Mouse (Mus musculus) liver, postnatal 0 days (tissue): Measurements from ENCODE around the gene Dnajc8. TPM values are rescaled to one million over a fixed set of nuclear protein-coding genes. Genes with fewer than 3 reads are reported as not detected.

ENCODE experiments used
- ATAC-seq: fragments of 200-750 bp; cut with Nextera tagmentation; 2 replicates; pipeline ENCODE4 v1.8.0; 2017; ENCODE audit warnings: mild to moderate bottlenecking, moderate library complexity
- DNase-seq: peaks from one replicate; pipeline ENCODE4 v3.0.0-alpha.2; 2016
- H3K27ac ChIP-seq: fragments of 300-500 bp; sonication (generic); 2 replicates; pipeline ENCODE4 v1.5.1; 2014; ENCODE audit warnings: antibody characterized with exemption, moderate library complexity, mild to moderate bottlenecking, low read depth
- H3K27me3 ChIP-seq: fragments of 300-500 bp; sonication (generic); 2 replicates; pipeline ENCODE4 v1.6.1; 2014; ENCODE audit warnings: low read length, control low read depth, mixed read lengths; ENCODE audit not compliant: insufficient read depth
- H3K36me3 ChIP-seq: fragments of 300-500 bp; sonication (generic); replicated peaks from 2 replicates; pipeline ENCODE4 v1.6.1; 2014; ENCODE audit warnings: mild to moderate bottlenecking, control low read depth, low read length, moderate library complexity, mixed read lengths; ENCODE audit not compliant: insufficient read depth
- H3K4me1 ChIP-seq: fragments of 300-500 bp; sonication (generic); 2 replicates; pipeline ENCODE4 v1.6.1; 2014; ENCODE audit warnings: antibody characterized with exemption, mild to moderate bottlenecking, control low read depth; ENCODE audit not compliant: insufficient read depth
- H3K4me2 ChIP-seq: fragments of 300-500 bp; sonication (generic); 2 replicates; pipeline ENCODE4 v1.6.1; 2014; ENCODE audit warnings: low read depth, mild to moderate bottlenecking, low read length, moderate library complexity, mixed read lengths
- H3K4me3 ChIP-seq: fragments of 300-500 bp; sonication (generic); 2 replicates; pipeline ENCODE4 v1.5.1; 2014; ENCODE audit warnings: low read depth, low read length
- H3K9ac ChIP-seq: fragments of 300-500 bp; sonication (generic); replicated peaks from 2 replicates; pipeline ENCODE4 v1.6.1; 2014; ENCODE audit warnings: mild to moderate bottlenecking, moderate library complexity
- H3K9me3 ChIP-seq: fragments of 300-500 bp; sonication (generic); 2 replicates; pipeline ENCODE4 v1.6.1; 2016; ENCODE audit warnings: mild to moderate bottlenecking, control low read depth, low read length, mixed read lengths
- CTCF ChIP-seq: sonication (generic); IDR thresholded peaks from 2 replicates; pipeline ENCODE4 v1.5.1; 2016; ENCODE audit warnings: antibody characterized with exemption, low read depth
- EP300 ChIP-seq: IDR thresholded peaks from 2 replicates; pipeline ENCODE4 v1.6.1; 2016; ENCODE audit warnings: antibody characterized with exemption, low read depth, mild to moderate bottlenecking
- WGBS: fragments of 180-500 bp; shearing (Covaris S2); extraction: QIAGEN DNeasy Blood & Tissue Kit; methylation state at CpG from one replicate; pipeline ENCODE4 v1.1.7; 2014; ENCODE audit not compliant: insufficient replicate concordance; 5-methylcytosine and 5-hydroxymethylcytosine counted together
- polyA plus RNA-seq: library from polyadenylated mRNA; unstranded; fragments of >200 nt; fragmentation: Nextera tagmentation; extraction: Ambion mirVana; gene quantifications from 2 replicates; pipeline ENCODE4 v1.2.1, GENCODE M21; 2015

Gene Dnajc8
- polyA plus RNA-seq, 1 experiment from 2014 or later: 71.5 TPM

GRCm38 (mm10) chr4:132492178-132493060 lies 42.9 kb upstream of the Dnajc8 start:
- Histone ChIP-seq H3K27me3 (no peaks in the 10 kb centered on the region), H3K4me2 (no peak overlapping the region), H3K36me3 (peaks cover 45% of the 10 kb centered on the region), H3K9me3 (no peaks in the 10 kb centered on the region), H3K9ac (no peak overlapping the region; the same call in 1 of the 2 replicates), H3K4me1 (peaks cover 24% of the 10 kb centered on the region), H3K27ac (peak overlapping the region; percentile 82), H3K4me3 (no peak overlapping the region)
- TF ChIP-seq EP300 (no peak), CTCF (no peak)
- WGBS: 64% methylated on average over 10 of the region's 10 CpGs
- ATAC-seq: peak; percentile 44
- DNase-seq: no peak

GRCm38 (mm10) chr4:132494271-132494918 lies 41.0 kb upstream of the Dnajc8 start:
- no peak for TF ChIP-seq CTCF
- no peak for TF ChIP-seq EP300
- peak; percentile 57 for DNase-seq
- 54% methylated on average over 20 of the region's 20 CpGs for WGBS

GRCm38 (mm10) chr4:132501639-132502038 lies 33.7 kb upstream of the Dnajc8 start:
- H3K4me1 ChIP-seq: peaks cover 16% of the 10 kb centered on the region
- H3K9me3 ChIP-seq: no peaks in the 10 kb centered on the region
- no peak overlapping the region for H3K4me3 ChIP-seq
- no peaks in the 10 kb centered on the region for H3K27me3 ChIP-seq
- no peak for TF ChIP-seq EP300
- no peak for TF ChIP-seq CTCF
- H3K4me2 ChIP-seq: no peak overlapping the region
- H3K27ac ChIP-seq: no peak overlapping the region
- peaks cover 29% of the 10 kb centered on the region for H3K36me3 ChIP-seq
- H3K9ac ChIP-seq: no peak overlapping the region
- ATAC-seq: no peak
- no peak for DNase-seq
- 78% methylated on average over 6 of the region's 6 CpGs for WGBS

More at GRCm38 (mm10) chr4:132494271-132494918, 41.0 kb upstream of the Dnajc8 start:
- ATAC-seq: no peak
- H3K36me3 ChIP-seq: peaks cover 63% of the 10 kb centered on the region
- H3K4me3 ChIP-seq: no peak overlapping the region
- no peaks in the 10 kb centered on the region for H3K27me3 ChIP-seq
- H3K4me1 ChIP-seq: peaks cover 19% of the 10 kb centered on the region
- H3K9ac ChIP-seq: 0 out of 2 replicates have a peak overlapping the region, but pooled peaks have one; percentile 2
- no peaks in the 10 kb centered on the region for H3K9me3 ChIP-seq
- peak overlapping the region; percentile 22; the same call in 1 of the 2 replicates for H3K4me2 ChIP-seq
- no peak overlapping the region for H3K27ac ChIP-seq

GRCm38 (mm10) chr4:132503344-132503743 lies 32.0 kb upstream of the Dnajc8 start:
- 55% methylated on average over 11 of the region's 11 CpGs for WGBS
- no peak overlapping the region for H3K27ac ChIP-seq
- peaks cover 14% of the 10 kb centered on the region for H3K36me3 ChIP-seq
- peaks cover 26% of the 10 kb centered on the region for H3K4me1 ChIP-seq
- no peak overlapping the region for H3K4me3 ChIP-seq
- 0 out of 2 replicates have a peak overlapping the region, but pooled peaks have one; percentile 11 for H3K9ac ChIP-seq
- H3K27me3 ChIP-seq: no peaks in the 10 kb centered on the region
- 0 out of 2 replicates have a peak overlapping the region, but pooled peaks have one; percentile 26 for H3K4me2 ChIP-seq
- DNase-seq (no peak), ATAC-seq (peak; percentile 59)
- no peak for TF ChIP-seq CTCF
- peak; percentile 41; the same call in 1 of the 2 replicates for TF ChIP-seq EP300
- H3K9me3 ChIP-seq: no peaks in the 10 kb centered on the region

GRCm38 (mm10) chr4:132505034-132505738 lies 30.2 kb upstream of the Dnajc8 start:
- ATAC-seq (no peak), DNase-seq (no peak)
- Histone ChIP-seq H3K9me3 (no peaks in the 10 kb centered on the region), H3K27ac (0 out of 2 replicates have a peak overlapping the region, but pooled peaks have one; percentile 7), H3K4me1 (peaks cover 31% of the 10 kb centered on the region), H3K4me2 (peak overlapping the region; percentile 13; the same call in 1 of the 2 replicates), H3K4me3 (no peak overlapping the region), H3K27me3 (no peaks in the 10 kb centered on the region), H3K36me3 (no peaks in the 10 kb centered on the region; the same call in 1 of the 2 replicates), H3K9ac (no peak overlapping the region)
- TF ChIP-seq EP300 (no peak), CTCF (no peak)
- WGBS: 44% methylated on average over 6 of the region's 6 CpGs

GRCm38 (mm10) chr4:132505800-132506199 lies 29.6 kb upstream of the Dnajc8 start:
- TF ChIP-seq CTCF (no peak), EP300 (no peak)
- no peak for ATAC-seq
- Histone ChIP-seq H3K4me3 (no peak overlapping the region), H3K36me3 (no peaks in the 10 kb centered on the region; the same call in 1 of the 2 replicates), H3K4me2 (no peak overlapping the region), H3K9me3 (no peaks in the 10 kb centered on the region), H3K4me1 (peaks cover 34% of the 10 kb centered on the region), H3K27ac (no peak overlapping the region), H3K27me3 (no peaks in the 10 kb centered on the region), H3K9ac (no peak overlapping the region)
- 67% methylated on average over 10 of the region's 10 CpGs for WGBS
- DNase-seq: no peak
